Mouse (Mus musculus) layer of hippocampus, adult 9-11 months (tissue): Measurements from ENCODE around the gene Olfr1225.
"Not testable (repeated sequence)": the region's sequence is repeated elsewhere in the genome, so short reads cannot be mapped to it uniquely, and the experiment has no call there.

ENCODE experiments used
- DNase-seq: peaks from one replicate; pipeline ENCODE4 v3.0.0; 2022

The Olfr1225 gene

GRCm38 (mm10) chr2:89174569-89174968, at the start of gene Olfr1225:
Olfr1225 (minus strand) TSS chr2:89174669.
- DNase-seq: no peak

GRCm38 (mm10) chr2:89199948-89200347, 25.5 kb upstream of the Olfr1225 start, which contains the start of gene Olfr1226:
Olfr1226 (minus strand) TSS chr2:89200048.
- DNase-seq: no peak

- DNase-seq: no peak
These were observed 22.0 kb upstream of the Olfr1225 start for GRCm38 (mm10) chr2:89196325-89196982.

GRCm38 (mm10) chr2:89164711-89165110, 9.8 kb downstream of the Olfr1225 start:
- DNase-seq: not testable (repeated sequence)

GRCm38 (mm10) chr2:89163991-89164390, 10.5 kb downstream of the Olfr1225 start, which contains the start of gene Olfr1224-ps1:
Olfr1224-ps1 (minus strand) TSS chr2:89164091.
- not testable (repeated sequence) for DNase-seq

- no peak for DNase-seq
These were observed 23.0 kb downstream of the Olfr1225 start, which contains the start of gene Olfr1223 for GRCm38 (mm10) chr2:89151460-89151859. Olfr1223 (minus strand) TSS chr2:89151560.

- DNase-seq: no peak
These were observed 41.5 kb downstream of the Olfr1225 start, which contains the start of gene Olfr1222 for GRCm38 (mm10) chr2:89132954-89133353. Olfr1222 (minus strand) TSS chr2:89133054.
